Mouse (Mus musculus) testis, adult 2 months (tissue): ENCODE results near the gene Tm9sf1. TPM values are rescaled to one million over a fixed set of nuclear protein-coding genes. Genes with fewer than 3 reads are reported as not detected.

Experiments
- H3K27ac ChIP-seq: fragments of 200-500 bp; 2 replicates; pipeline ENCODE4 v1.5.1; 2012; ENCODE audit warnings: low read depth, low read length; ENCODE audit not compliant: control insufficient read depth, insufficient read depth
- H3K27me3 ChIP-seq: fragments of 200-500 bp; 2 replicates; pipeline ENCODE4 v1.6.1; 2012; ENCODE audit warnings: mild to moderate bottlenecking, low read length, moderate library complexity; ENCODE audit not compliant: control insufficient read depth, insufficient read depth
- H3K36me3 ChIP-seq: fragments of 200-500 bp; 2 replicates; pipeline ENCODE4 v1.6.1; 2012; ENCODE audit warnings: mild to moderate bottlenecking, low read length; ENCODE audit not compliant: control insufficient read depth, insufficient read depth
- H3K4me1 ChIP-seq: fragments of 200-500 bp; 2 replicates; pipeline ENCODE4 v1.6.1; 2012; ENCODE audit warnings: low read length; ENCODE audit not compliant: control insufficient read depth, insufficient read depth
- H3K4me3 ChIP-seq: fragments of 200-500 bp; 2 replicates; pipeline ENCODE4 v1.5.1; 2012; ENCODE audit warnings: low read depth, mild to moderate bottlenecking, low read length, moderate library complexity, mixed read lengths; ENCODE audit not compliant: control insufficient read depth
- CTCF ChIP-seq: fragments of 200-500 bp; IDR thresholded peaks from 2 replicates; pipeline ENCODE4 v1.5.1; 2012; ENCODE audit warnings: low read depth, mild to moderate bottlenecking, inconsistent platforms, low read length, moderate library complexity; ENCODE audit not compliant: control insufficient read depth, insufficient read depth, insufficient replicate concordance
- POLR2A ChIP-seq: fragments of 200-500 bp; IDR thresholded peaks from 2 replicates; pipeline ENCODE4 v1.6.1; 2012; ENCODE audit warnings: low read depth, mild to moderate bottlenecking, inconsistent platforms, low read length, moderate library complexity; ENCODE audit not compliant: control insufficient read depth
- polyA plus RNA-seq: library from polyadenylated mRNA; depleted of rRNA; stranded (reverse); fragments of >200 nt; gene quantifications from 2 replicates; pipeline ENCODE4 v1.2.3, GENCODE M21; 2012; rRNA removed

The Tm9sf1 gene
- polyA plus RNA-seq, 1 experiment, result 21.3 TPM

GRCm38 (mm10) chr14:55586149-55586548, 57.5 kb downstream of the Tm9sf1 start:
- H3K36me3 ChIP-seq, result no peaks in the 10 kb centered on the region
- H3K4me3 ChIP-seq, result no peak overlapping the region
- no peaks in the 10 kb centered on the region for H3K27me3 ChIP-seq
- peaks cover 7% of the 10 kb centered on the region for H3K4me1 ChIP-seq
- no peak for TF ChIP-seq CTCF
- TF ChIP-seq POLR2A, result no peak
- no peak overlapping the region for H3K27ac ChIP-seq

Other genes starting within 250 kb of the Tm9sf1 start
- gene Dhrs4, start 165.0 kb downstream of the Tm9sf1 start, polyA plus RNA-seq, result 27.2 and 28.8 TPM in 2 replicates
- gene Carmil3, start 153.2 kb downstream of the Tm9sf1 start, polyA plus RNA-seq, result 1.8 and 1.9 TPM in 2 replicates
- gene Cpne6, start 133.4 kb downstream of the Tm9sf1 start, polyA plus RNA-seq, result 0.06 and 0.29 TPM in 2 replicates
- 0.20 and 0.37 TPM in 2 replicates for gene Nrl, start 118.8 kb downstream of the Tm9sf1 start, polyA plus RNA-seq
- 2.8 and 5.7 TPM in 2 replicates for gene Pck2, start 103.5 kb downstream of the Tm9sf1 start, polyA plus RNA-seq
- 54.5 and 60.7 TPM in 2 replicates for gene Dcaf11, start 83.8 kb downstream of the Tm9sf1 start, polyA plus RNA-seq
- gene A730061H03Rik, start 83.4 kb downstream of the Tm9sf1 start, polyA plus RNA-seq, result 2.1 and 2.3 TPM in 2 replicates
- 40.2 and 52.7 TPM in 2 replicates for gene Fitm1, start 68.2 kb downstream of the Tm9sf1 start, polyA plus RNA-seq
- 7.6 and 8.4 TPM in 2 replicates for gene Psme1, start 65.7 kb downstream of the Tm9sf1 start, polyA plus RNA-seq
- gene Emc9, start 58.5 kb downstream of the Tm9sf1 start, polyA plus RNA-seq, result 5.8 and 6.4 TPM in 2 replicates
- 10.2 and 14.9 TPM in 2 replicates for gene Psme2, start 52.7 kb downstream of the Tm9sf1 start, polyA plus RNA-seq
- gene Rnf31, start 52.1 kb downstream of the Tm9sf1 start, polyA plus RNA-seq, result 7.8 and 8.9 TPM in 2 replicates
- 4.1 and 4.4 TPM in 2 replicates for gene Irf9, start 40.2 kb downstream of the Tm9sf1 start, polyA plus RNA-seq
- 65.8 and 78.1 TPM in 2 replicates for gene Rec8, start 25.8 kb downstream of the Tm9sf1 start, polyA plus RNA-seq
- 519 and 558 TPM in 2 replicates for gene Ipo4, start 7.8 kb downstream of the Tm9sf1 start, polyA plus RNA-seq
- 1.9 and 2.1 TPM in 2 replicates for gene Gm49378, start 5.9 kb downstream of the Tm9sf1 start, polyA plus RNA-seq
- 197 and 200 TPM in 2 replicates for gene Tssk4, start 6.4 kb upstream of the Tm9sf1 start, polyA plus RNA-seq
- 4.1 TPM in 2 replicates for gene Mdp1, start 16.7 kb upstream of the Tm9sf1 start, polyA plus RNA-seq
- gene Gmpr2, start 28.1 kb upstream of the Tm9sf1 start, polyA plus RNA-seq, result 29.6 and 35.9 TPM in 2 replicates
- 196 and 222 TPM in 2 replicates for gene Nedd8, start 28.3 kb upstream of the Tm9sf1 start, polyA plus RNA-seq
- 26.8 and 30.0 TPM in 2 replicates for gene Tinf2, start 38.0 kb upstream of the Tm9sf1 start, polyA plus RNA-seq
- gene Tgm1, start 70.1 kb upstream of the Tm9sf1 start, polyA plus RNA-seq, result 0.27 and 0.65 TPM in 2 replicates
- 40.9 and 41.4 TPM in 2 replicates for gene Rabggta, start 78.5 kb upstream of the Tm9sf1 start, polyA plus RNA-seq
- gene Dhrs1, start 101.9 kb upstream of the Tm9sf1 start, polyA plus RNA-seq, result 322 and 330 TPM in 2 replicates
- gene Nop9, start 101.9 kb upstream of the Tm9sf1 start, polyA plus RNA-seq, result 142 and 144 TPM in 2 replicates
- 0.13 TPM in 1 of 2 replicates, not detected in the other for gene Cideb, start 114.7 kb upstream of the Tm9sf1 start, polyA plus RNA-seq
- 0.07 and 0.11 TPM in 2 replicates for gene Ltb4r2, start 117.6 kb upstream of the Tm9sf1 start, polyA plus RNA-seq
- 0.11 and 0.20 TPM in 2 replicates for gene Ltb4r1, start 122.2 kb upstream of the Tm9sf1 start, polyA plus RNA-seq
- gene Adcy4, start 140.3 kb upstream of the Tm9sf1 start, polyA plus RNA-seq, result 0.38 and 0.82 TPM in 2 replicates
- 4.1 and 4.8 TPM in 2 replicates for gene Ripk3, start 145.1 kb upstream of the Tm9sf1 start, polyA plus RNA-seq
- gene Nfatc4, start 179.3 kb upstream of the Tm9sf1 start, polyA plus RNA-seq, result 0.58 and 0.83 TPM in 2 replicates
- 0.41 and 0.51 TPM in 2 replicates for gene Nynrin, start 210.2 kb upstream of the Tm9sf1 start, polyA plus RNA-seq
- gene Cbln3, start 240.6 kb upstream of the Tm9sf1 start, polyA plus RNA-seq, result 1.0 and 1.1 TPM in 2 replicates
- 5.0 and 5.1 TPM in 2 replicates for gene Khnyn, start 241.1 kb upstream of the Tm9sf1 start, polyA plus RNA-seq